Mouse (Mus musculus) gastrocnemius, postnatal 4 days (tissue): ENCODE results near the gene Atg10. TPM values are rescaled to one million over a fixed set of nuclear protein-coding genes. Genes with fewer than 3 reads are reported as not detected.

Source experiments
- DNase-seq, 2 experiments: peaks; one replicate each; pipeline ENCODE4 v3.0.0; 2021 to 2022; ENCODE audit warnings: low spot score in 2 of 2, mixed read lengths in 2 of 2
- total RNA-seq, 2 experiments: library from RNA; stranded (reverse); gene quantifications; 2 replicates each; pipeline ENCODE4 v1.2.3; 2021

Atg10 gene
- total RNA-seq, 2 experiments from 2014 or later: 12.0 to 13.8 TPM

- DNase-seq: no peak
Measured at GRCm38 (mm10) chr13:91038034-91038433, 185.7 kb downstream of the Atg10 start.

- no peak for DNase-seq
Measured at GRCm38 (mm10) chr13:91037405-91037804, 186.4 kb downstream of the Atg10 start.

- no peak for DNase-seq
Measured at GRCm38 (mm10) chr13:91031836-91032235, 191.9 kb downstream of the Atg10 start.

GRCm38 (mm10) chr13:91023447-91023846 lies 200.3 kb downstream of the Atg10 start:
- no peak for DNase-seq

- no peak for DNase-seq
Measured at GRCm38 (mm10) chr13:91011851-91012250, 211.9 kb downstream of the Atg10 start.

GRCm38 (mm10) chr13:90995034-90995629 lies 228.6 kb downstream of the Atg10 start:
- DNase-seq: no peak

- DNase-seq: no peak
Measured at GRCm38 (mm10) chr13:90993602-90994001, 230.2 kb downstream of the Atg10 start.

- no peak for DNase-seq
Measured at GRCm38 (mm10) chr13:90992948-90993347, 230.8 kb downstream of the Atg10 start.

- DNase-seq: no peak
Measured at GRCm38 (mm10) chr13:90988226-90988625, 235.5 kb downstream of the Atg10 start.

- no peak for DNase-seq
Measured at GRCm38 (mm10) chr13:90985417-90985816, 238.4 kb downstream of the Atg10 start.

- DNase-seq: no peak
Measured at GRCm38 (mm10) chr13:90984073-90984472, 239.7 kb downstream of the Atg10 start.

- no peak for DNase-seq
Measured at GRCm38 (mm10) chr13:90981798-90982197, 242.0 kb downstream of the Atg10 start.

GRCm38 (mm10) chr13:90980878-90981674 lies 242.7 kb downstream of the Atg10 start:
- no peak for DNase-seq

GRCm38 (mm10) chr13:90977057-90977456 lies 246.7 kb downstream of the Atg10 start:
- DNase-seq: no peak

- DNase-seq: no peak
Measured at GRCm38 (mm10) chr13:90973409-90973808, 250.4 kb downstream of the Atg10 start.

- no peak for DNase-seq
Measured at GRCm38 (mm10) chr13:90970259-90971017, 253.3 kb downstream of the Atg10 start.

- DNase-seq: no peak
Measured at GRCm38 (mm10) chr13:90968940-90969339, 254.8 kb downstream of the Atg10 start.

- peak; percentile 65 to 78 for DNase-seq
Measured at GRCm38 (mm10) chr13:90967422-90967821, 256.3 kb downstream of the Atg10 start.

- no peak for DNase-seq
Measured at GRCm38 (mm10) chr13:90965996-90966395, 257.8 kb downstream of the Atg10 start.

- no peak for DNase-seq
Measured at GRCm38 (mm10) chr13:90964511-90964910, 259.3 kb downstream of the Atg10 start.

GRCm38 (mm10) chr13:90962836-90963760 lies 260.7 kb downstream of the Atg10 start:
- DNase-seq: no peak
